Mouse (Mus musculus) heart, embryonic 10.5 days (tissue): ENCODE data around the gene Klrb1. TPM values are rescaled to one million over a fixed set of nuclear protein-coding genes. Genes with fewer than 3 reads are reported as not detected.
"Not testable (repeated sequence)": the region's sequence is repeated elsewhere in the genome, so short reads cannot be mapped to it uniquely, and the experiment has no call there.

Experiments used
- DNase-seq: peaks from one replicate; pipeline ENCODE4 v3.0.0-alpha.2; 2017; ENCODE audit warnings: low spot score
- H3K27ac ChIP-seq: fragments of 300-500 bp; sonication (generic); 2 replicates; pipeline ENCODE4 v1.5.1; 2016; ENCODE audit warnings: mild to moderate bottlenecking
- H3K27me3 ChIP-seq: fragments of 300-500 bp; sonication (generic); 2 replicates; pipeline ENCODE4 v1.6.1; 2016; ENCODE audit warnings: mild to moderate bottlenecking; ENCODE audit not compliant: poor library complexity, insufficient read depth, severe bottlenecking
- H3K36me3 ChIP-seq: fragments of 300-500 bp; sonication (generic); 2 replicates; pipeline ENCODE4 v1.6.1; 2016; ENCODE audit warnings: mild to moderate bottlenecking, moderate library complexity
- H3K4me1 ChIP-seq: fragments of 300-500 bp; sonication (generic); 2 replicates; pipeline ENCODE4 v1.6.1; 2016; ENCODE audit warnings: mild to moderate bottlenecking
- H3K4me3 ChIP-seq: fragments of 300-500 bp; sonication (generic); 2 replicates; pipeline ENCODE4 v1.5.1; 2016; ENCODE audit warnings: mild to moderate bottlenecking, moderate library complexity
- H3K9me3 ChIP-seq: fragments of 300-500 bp; sonication (generic); 2 replicates; pipeline ENCODE4 v1.6.1; 2016; ENCODE audit warnings: mild to moderate bottlenecking, moderate library complexity
- WGBS: fragments of 180-500 bp; shearing (Covaris S2); methylation state at CpG from one replicate; pipeline ENCODE4 v1.1.7; 2016; 5-methylcytosine and 5-hydroxymethylcytosine counted together
- polyA plus RNA-seq: library from polyadenylated mRNA; unstranded; fragments of >200 nt; fragmentation: Nextera tagmentation; extraction: Ambion mirVana; gene quantifications from 2 replicates; pipeline ENCODE4 v1.2.1, GENCODE M21; 2016

Gene Klrb1
- polyA plus RNA-seq, 1 experiment from 2014 or later = not detected

- WGBS = 78% methylated on average over 5 of the region's 5 CpGs
- H3K9me3 ChIP-seq = no peaks in the 10 kb centered on the region
- no peak for DNase-seq
- H3K4me1 ChIP-seq = no peaks in the 10 kb centered on the region
- no peaks in the 10 kb centered on the region for H3K36me3 ChIP-seq
- no peaks in the 10 kb centered on the region for H3K27me3 ChIP-seq
- H3K27ac ChIP-seq = no peak overlapping the region
- no peak overlapping the region for H3K4me3 ChIP-seq
Observed at GRCm38 (mm10) chr6:128759221-128759950, 36.5 kb upstream of the Klrb1 start.

- WGBS = 39% methylated on average over 4 of the region's 4 CpGs
- not testable (repeated sequence) for H3K4me3 ChIP-seq, H3K4me1 ChIP-seq, H3K36me3 ChIP-seq, H3K27me3 ChIP-seq, H3K9me3 ChIP-seq, DNase-seq, H3K27ac ChIP-seq
Observed at GRCm38 (mm10) chr6:128755402-128755763, 32.5 kb upstream of the Klrb1 start.

GRCm38 (mm10) chr6:128754748-128755401 is 32.0 kb upstream of the Klrb1 start:
- 77% methylated on average over 12 of the region's 12 CpGs for WGBS
- H3K36me3 ChIP-seq, H3K27ac ChIP-seq, H3K4me3 ChIP-seq, H3K9me3 ChIP-seq, H3K27me3 ChIP-seq, DNase-seq, H3K4me1 ChIP-seq: not testable (repeated sequence)

- H3K9me3 ChIP-seq, H3K4me1 ChIP-seq, H3K27me3 ChIP-seq, H3K36me3 ChIP-seq, H3K27ac ChIP-seq, DNase-seq: not testable (repeated sequence)
- H3K4me3 ChIP-seq = peak overlapping the region; percentile 15; the same call in 1 of the 2 replicates
- 36% methylated on average over 10 of the region's 10 CpGs for WGBS
Observed at GRCm38 (mm10) chr6:128754265-128754664, 31.4 kb upstream of the Klrb1 start.

GRCm38 (mm10) chr6:128753610-128754224 is 30.9 kb upstream of the Klrb1 start:
- not testable (repeated sequence) for H3K4me1 ChIP-seq, H3K27ac ChIP-seq, H3K4me3 ChIP-seq, H3K27me3 ChIP-seq, H3K9me3 ChIP-seq, H3K36me3 ChIP-seq
- 39% methylated on average over 8 of the region's 8 CpGs for WGBS
- peak; percentile 84 for DNase-seq

- not testable (repeated sequence) for DNase-seq, H3K4me3 ChIP-seq, H3K27me3 ChIP-seq, H3K27ac ChIP-seq, H3K4me1 ChIP-seq, H3K36me3 ChIP-seq, H3K9me3 ChIP-seq
- 81% methylated on average over 6 of the region's 6 CpGs for WGBS
Observed at GRCm38 (mm10) chr6:128747006-128747405, 24.1 kb upstream of the Klrb1 start.

- WGBS = 81% methylated on average over 7 of the region's 7 CpGs
- no peak for DNase-seq
- no peaks in the 10 kb centered on the region for H3K36me3 ChIP-seq
- no peaks in the 10 kb centered on the region for H3K27me3 ChIP-seq
- H3K4me1 ChIP-seq = no peaks in the 10 kb centered on the region
- no peak overlapping the region for H3K27ac ChIP-seq
- H3K9me3 ChIP-seq = no peaks in the 10 kb centered on the region
- no peak overlapping the region for H3K4me3 ChIP-seq
Observed at GRCm38 (mm10) chr6:128737445-128737844, 14.6 kb upstream of the Klrb1 start.

GRCm38 (mm10) chr6:128736100-128736499 is 13.2 kb upstream of the Klrb1 start:
- Histone ChIP-seq H3K36me3 (no peaks in the 10 kb centered on the region), H3K27ac (no peak overlapping the region), H3K4me3 (no peak overlapping the region), H3K27me3 (no peaks in the 10 kb centered on the region), H3K9me3 (no peaks in the 10 kb centered on the region), H3K4me1 (no peaks in the 10 kb centered on the region)
- no peak for DNase-seq

- Histone ChIP-seq H3K36me3 (no peaks in the 10 kb centered on the region), H3K4me3 (no peak overlapping the region), H3K4me1 (no peaks in the 10 kb centered on the region), H3K27me3 (no peaks in the 10 kb centered on the region), H3K27ac (no peak overlapping the region), H3K9me3 (no peaks in the 10 kb centered on the region)
- no peak for DNase-seq
Observed at GRCm38 (mm10) chr6:128734896-128735295, 12.0 kb upstream of the Klrb1 start.

- Histone ChIP-seq H3K27ac (no peak overlapping the region), H3K27me3 (no peaks in the 10 kb centered on the region), H3K4me1 (no peaks in the 10 kb centered on the region), H3K36me3 (no peaks in the 10 kb centered on the region), H3K9me3 (no peaks in the 10 kb centered on the region), H3K4me3 (no peak overlapping the region)
- 60% methylated on average over 5 of the region's 5 CpGs for WGBS
- DNase-seq = no peak
Observed at GRCm38 (mm10) chr6:128733908-128734679, 11.2 kb upstream of the Klrb1 start.

- 79% methylated on average over 3 of the region's 3 CpGs for WGBS
- no peaks in the 10 kb centered on the region for H3K9me3 ChIP-seq
- no peak overlapping the region for H3K27ac ChIP-seq
- no peaks in the 10 kb centered on the region for H3K36me3 ChIP-seq
- H3K4me3 ChIP-seq = no peak overlapping the region
- DNase-seq = no peak
- no peaks in the 10 kb centered on the region for H3K27me3 ChIP-seq
- no peaks in the 10 kb centered on the region for H3K4me1 ChIP-seq
Observed at GRCm38 (mm10) chr6:128732032-128732431, 9.2 kb upstream of the Klrb1 start.

GRCm38 (mm10) chr6:128701691-128702090 is 21.2 kb downstream of the Klrb1 start:
- Histone ChIP-seq H3K4me1 (no peaks in the 10 kb centered on the region), H3K36me3 (no peaks in the 10 kb centered on the region), H3K27ac (no peak overlapping the region), H3K27me3 (no peaks in the 10 kb centered on the region), H3K9me3 (no peaks in the 10 kb centered on the region), H3K4me3 (no peak overlapping the region)
- DNase-seq = no peak
- 85% methylated on average over 3 of the region's 3 CpGs for WGBS

- DNase-seq = no peak
- Histone ChIP-seq H3K27ac (no peak overlapping the region), H3K27me3 (no peaks in the 10 kb centered on the region), H3K36me3 (no peaks in the 10 kb centered on the region), H3K4me1 (no peaks in the 10 kb centered on the region), H3K9me3 (no peaks in the 10 kb centered on the region), H3K4me3 (no peak overlapping the region)
Observed at GRCm38 (mm10) chr6:128679574-128679973, 43.3 kb downstream of the Klrb1 start.
